Mouse (Mus musculus): ENCODE data around the gene Ppdpf.

- TF ChIP-seq GATA1 (IDR thresholded peaks at IDR 0.05; ENCODE audit: low read length) = no peak
- TF ChIP-seq TAL1 (IDR thresholded peaks at IDR 0.05; ENCODE audit: low read length) = no peak
Measured at GRCm38 (mm10) chr2:181228335-181228734, 41.3 kb downstream of the Ppdpf start.

Measured in erythroblast, embryonic 14.5 days (primary cell).